Mouse (Mus musculus): ENCODE data around the gene Olfr993. TPM values are rescaled to one million over a fixed set of nuclear protein-coding genes. Genes with fewer than 3 reads are reported as not detected.

Olfr993 gene
- not detected for total RNA-seq (2023)

GRCm38 (mm10) chr2:85414777-85415176, at the start of gene Olfr993:
Gene Olfr993 (minus strand): TSS chr2:85414877.

GRCm38 (mm10) chr2:85443539-85443938, 28.9 kb upstream of the Olfr993 start, which contains the start of gene Olfr995:
Gene Olfr995 (minus strand): TSS chr2:85443639.

GRCm38 (mm10) chr2:85436351-85436750, 21.7 kb upstream of the Olfr993 start, which contains the start of gene Olfr994:
Gene Olfr994 (minus strand): TSS chr2:85436451.

GRCm38 (mm10) chr2:85409369-85409768, 5.3 kb downstream of the Olfr993 start, which contains the start of gene Olfr992:
Gene Olfr992 (minus strand): TSS chr2:85409469.

Other genes starting within 250 kb of the Olfr993 start
- not detected for gene Lrrc55, start 217.7 kb downstream of the Olfr993 start, total RNA-seq (2023)
- gene Olfr987, start 75.6 kb downstream of the Olfr993 start, total RNA-seq (2023): not detected
- gene Olfr988, start 51.6 kb downstream of the Olfr993 start, total RNA-seq (2023): not detected
- gene Olfr992, start 5.4 kb downstream of the Olfr993 start, total RNA-seq (2023): not detected
- not detected for gene Olfr994, start 21.6 kb upstream of the Olfr993 start, total RNA-seq (2023)
- not detected for gene Olfr995, start 28.8 kb upstream of the Olfr993 start, total RNA-seq (2023)
- not detected for gene 4833423E24Rik, start 104.1 kb upstream of the Olfr993 start, total RNA-seq (2023)
- gene Olfr996, start 164.3 kb upstream of the Olfr993 start, total RNA-seq (2023): not detected
- not detected for gene Olfr998, start 174.1 kb upstream of the Olfr993 start, total RNA-seq (2023)
- not detected for gene Olfr1000, start 197.0 kb upstream of the Olfr993 start, total RNA-seq (2023)
- gene Olfr1002, start 235.8 kb upstream of the Olfr993 start, total RNA-seq (2023): not detected
- gene Olfr154, start 249.6 kb upstream of the Olfr993 start, total RNA-seq (2023): not detected